Mouse (Mus musculus): Measurements from ENCODE around the gene Klhl28.

Gene Klhl28

GRCm38 (mm10) chr12:64916735-64917134 lies 48.6 kb downstream of the Klhl28 start:
- DNase-seq (ENCODE audit: low read depth, low spot score): no peak
- H3K36me3 ChIP-seq (ENCODE audit: control insufficient read depth, insufficient read depth, low read length, poor library complexity, severe bottlenecking): no peaks in the 10 kb centered on the region

GRCm38 (mm10) chr12:64912996-64913395 lies 52.3 kb downstream of the Klhl28 start:
- Histone ChIP-seq H3K36me3 (ENCODE audit: control insufficient read depth, insufficient read depth, low read length, poor library complexity, severe bottlenecking) (no peaks in the 10 kb centered on the region), H3K27me3 (ENCODE audit: control insufficient read depth, insufficient read depth, low read length, poor library complexity, severe bottlenecking) (no peaks in the 10 kb centered on the region)
- no peak for DNase-seq (ENCODE audit: low read depth, low spot score)

More at GRCm38 (mm10) chr12:64916735-64917134, 48.6 kb downstream of the Klhl28 start:
- no peaks in the 10 kb centered on the region for H3K27me3 ChIP-seq (ENCODE audit: control insufficient read depth, insufficient read depth, low read length, poor library complexity, severe bottlenecking)

- DNase-seq (ENCODE audit: low read depth, low spot score): no peak
- no peaks in the 10 kb centered on the region for H3K36me3 ChIP-seq (ENCODE audit: control insufficient read depth, insufficient read depth, low read length, poor library complexity, severe bottlenecking)
- H3K27me3 ChIP-seq (ENCODE audit: control insufficient read depth, insufficient read depth, low read length, poor library complexity, severe bottlenecking): peaks cover 2% of the 10 kb centered on the region; the same call in 1 of the 2 replicates
These were observed 62.1 kb downstream of the Klhl28 start for GRCm38 (mm10) chr12:64903186-64903585.

DNA sequence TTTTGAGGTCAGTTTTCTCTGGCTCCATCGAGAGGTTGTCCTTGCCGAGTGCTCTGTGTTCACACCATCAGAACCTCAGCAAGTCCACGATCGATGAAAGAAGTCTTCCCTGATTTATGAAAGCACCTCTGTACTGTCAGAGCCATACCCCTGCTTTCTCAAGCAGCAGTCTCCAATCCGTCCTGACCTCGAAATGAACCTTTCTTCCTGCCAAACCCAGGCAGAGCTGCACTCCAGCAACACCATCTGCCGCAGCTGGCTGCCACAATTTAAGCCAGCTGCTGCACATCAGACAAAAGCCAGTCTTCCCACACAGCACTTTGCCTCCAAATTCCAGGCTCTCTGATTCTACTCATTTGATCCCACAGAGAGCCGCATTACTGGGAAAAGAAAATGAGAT lies 62.8 kb downstream of the Klhl28 start:
- H3K36me3 ChIP-seq (ENCODE audit: control insufficient read depth, insufficient read depth, low read length, poor library complexity, severe bottlenecking): no peaks in the 10 kb centered on the region
- peaks cover 2% of the 10 kb centered on the region; the same call in 1 of the 2 replicates for H3K27me3 ChIP-seq (ENCODE audit: control insufficient read depth, insufficient read depth, low read length, poor library complexity, severe bottlenecking)
- no peak for DNase-seq (ENCODE audit: low read depth, low spot score)

DNA sequence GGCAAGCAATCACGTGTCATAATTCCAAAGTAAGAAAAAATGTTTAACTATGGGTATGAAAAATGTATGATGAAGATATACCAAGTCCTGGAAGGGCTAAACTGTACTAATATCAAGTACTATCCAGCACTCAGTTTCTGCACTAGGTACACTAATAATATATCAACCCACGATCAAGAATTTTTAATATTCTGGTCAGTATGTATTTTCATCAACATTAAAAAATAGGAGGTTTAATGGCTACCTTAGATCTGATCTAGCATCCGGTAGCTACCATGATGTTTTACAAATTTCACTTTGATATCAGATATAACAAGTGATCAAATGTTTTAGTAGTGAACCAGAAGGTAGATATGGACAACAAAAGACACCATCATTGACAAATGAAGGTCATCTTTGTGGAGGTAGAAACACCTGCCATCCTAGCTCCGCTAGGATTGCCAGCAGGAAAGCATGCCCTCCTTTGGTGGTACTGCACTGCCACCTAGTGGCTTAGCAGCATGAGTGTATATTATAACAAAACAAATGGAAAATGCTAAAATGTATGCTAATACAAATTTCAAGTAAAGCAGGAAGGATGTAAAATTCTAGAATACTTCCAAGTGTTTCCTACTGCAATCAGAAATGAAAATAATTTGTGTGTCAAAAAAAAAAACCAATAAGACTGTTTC lies 68.1 kb downstream of the Klhl28 start:
- Histone ChIP-seq H3K27me3 (ENCODE audit: control insufficient read depth, insufficient read depth, low read length, poor library complexity, severe bottlenecking) (peaks cover 2% of the 10 kb centered on the region; the same call in 1 of the 2 replicates), H3K36me3 (ENCODE audit: control insufficient read depth, insufficient read depth, low read length, poor library complexity, severe bottlenecking) (no peaks in the 10 kb centered on the region)
- peak; percentile 65 for DNase-seq (ENCODE audit: low read depth, low spot score)
